Mouse (Mus musculus): Measurements from ENCODE around the gene Csmd2.

DNA sequence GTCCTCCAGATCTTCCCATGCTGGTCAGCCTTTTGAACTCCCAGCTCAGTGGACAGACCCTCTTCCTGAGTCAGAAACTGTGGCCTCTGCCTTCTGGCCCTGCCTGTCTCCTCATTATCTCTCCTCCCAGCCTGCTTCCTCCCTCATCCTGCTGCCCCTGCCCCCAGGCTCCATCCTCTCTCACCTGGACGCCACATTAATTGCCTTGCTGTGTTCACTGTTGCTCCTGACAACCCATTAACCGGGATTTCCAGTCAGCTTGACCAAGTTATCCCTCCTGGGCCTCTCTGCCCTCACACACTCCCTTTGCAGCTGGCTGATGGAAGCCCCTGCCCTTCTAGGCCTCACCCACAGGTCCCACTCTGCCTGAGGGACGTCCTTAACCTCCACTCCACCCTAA lies 167.6 kb downstream of the Csmd2 start:
- TF ChIP-seq ZC3H11A (IDR thresholded peaks at IDR 0.05; ENCODE audit: borderline replicate concordance, low read depth, low read length) (no peak), ZNF384 (IDR thresholded peaks at IDR 0.05; ENCODE audit: low read depth, low read length) (no peak)
